Mouse (Mus musculus): Measurements from ENCODE around the gene 9930111J21Rik2. TPM values are rescaled to one million over a fixed set of nuclear protein-coding genes. Genes with fewer than 3 reads are reported as not detected.
"Not testable (repeated sequence)": the region's sequence is repeated elsewhere in the genome, so short reads cannot be mapped to it uniquely, and the experiment has no call there.

The 9930111J21Rik2 gene
- total RNA-seq, 2 experiments from 2014 or later = 1.5 to 3.8 TPM

DNA sequence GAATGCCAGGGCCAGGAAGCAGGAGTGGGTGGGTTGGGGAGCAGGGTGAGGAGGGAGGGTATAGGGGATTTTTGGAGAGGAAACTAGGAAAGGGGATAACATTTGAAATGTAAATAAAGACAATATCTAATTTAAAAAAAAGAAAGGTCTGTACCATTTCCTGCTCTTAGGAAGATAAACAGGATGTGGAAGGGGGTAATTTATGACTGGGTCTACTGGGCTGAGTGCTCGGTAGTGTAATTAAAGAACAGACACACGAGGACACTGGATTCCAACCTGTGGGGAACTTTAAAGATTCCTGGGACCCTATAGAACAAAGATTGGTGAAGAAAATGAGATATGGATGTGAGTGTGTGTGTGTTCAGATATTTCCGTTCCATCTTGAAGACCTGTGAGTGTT, 68.2 kb downstream of the 9930111J21Rik2 start:
- not testable (repeated sequence) for ATAC-seq (replicated peaks; ENCODE audit: low FRiP score, low TSS enrichment, poor library complexity, severe bottlenecking)

- not testable (repeated sequence) for ATAC-seq (replicated peaks; ENCODE audit: low FRiP score, low TSS enrichment, poor library complexity, severe bottlenecking)
Observed at GRCm38 (mm10) chr11:48980052-48980451, 71.0 kb downstream of the 9930111J21Rik2 start.

- ATAC-seq (replicated peaks; ENCODE audit: low FRiP score, low TSS enrichment, poor library complexity, severe bottlenecking) = peak; percentile 70
Observed at GRCm38 (mm10) chr11:48979251-48979650, 71.8 kb downstream of the 9930111J21Rik2 start, which contains the start of gene 9930111J21Rik1. Gene 9930111J21Rik1 (minus strand): TSS chr11:48979398.

DNA sequence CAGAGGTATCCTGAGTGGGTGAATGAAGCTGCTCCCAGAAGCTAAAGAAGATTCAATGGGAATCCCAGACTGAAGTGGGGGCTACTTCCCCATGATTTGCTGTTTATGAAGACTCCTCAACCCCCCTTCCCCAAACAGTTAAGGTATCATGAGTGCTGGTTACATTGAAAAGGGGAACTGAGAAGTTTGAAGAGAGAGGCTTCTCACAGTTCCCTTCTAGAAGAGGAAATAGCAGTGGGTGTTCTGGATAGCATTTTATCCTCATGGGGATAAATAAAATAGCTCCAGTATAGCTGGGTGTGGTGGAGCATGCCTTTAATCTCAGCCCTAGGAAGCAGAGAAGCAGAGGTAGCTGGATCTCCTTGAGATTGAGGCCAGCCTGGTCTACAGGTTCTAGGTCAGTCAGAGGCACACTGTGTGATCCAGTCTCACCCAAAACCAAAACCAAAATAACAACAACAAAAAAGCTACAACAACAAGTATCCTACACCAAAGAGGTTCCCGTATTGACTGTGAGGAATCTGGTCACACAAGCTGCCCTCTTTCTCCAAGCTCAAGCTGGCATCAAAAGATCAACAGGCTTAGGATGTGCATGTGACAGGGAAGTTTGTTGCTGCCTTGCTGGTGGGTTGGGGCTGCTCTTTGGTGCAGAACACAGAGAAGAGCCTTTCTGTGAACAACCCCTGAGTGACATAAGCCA, 72.7 kb downstream of the 9930111J21Rik2 start, which contains the start of gene Olfr56:
TSS of gene Olfr56 (plus strand) at position 650 of the 700 bp plus-strand sequence.
- not testable (repeated sequence) for ATAC-seq (replicated peaks; ENCODE audit: low FRiP score, low TSS enrichment, poor library complexity, severe bottlenecking)

DNA sequence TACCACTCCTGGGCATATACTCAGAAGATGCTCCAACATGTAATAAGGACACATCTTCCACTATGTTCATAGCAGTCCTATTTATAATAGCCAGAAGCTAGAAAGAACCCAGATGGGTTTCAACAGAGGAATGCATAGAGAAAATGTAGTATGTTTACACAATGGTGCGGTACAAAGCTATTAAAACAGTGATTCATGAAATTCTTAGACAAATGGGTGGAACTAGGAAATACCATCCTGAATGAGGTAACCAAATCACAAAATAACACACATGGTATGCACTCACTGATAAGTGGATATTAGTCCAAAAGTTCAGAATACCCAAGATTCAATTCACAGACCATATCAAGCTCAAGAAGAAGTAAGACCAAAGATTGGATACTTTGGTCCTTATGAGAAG, 76.4 kb downstream of the 9930111J21Rik2 start:
- not testable (repeated sequence) for ATAC-seq (replicated peaks; ENCODE audit: low FRiP score, low TSS enrichment, poor library complexity, severe bottlenecking)

Other genes starting within 250 kb of the 9930111J21Rik2 start
- 16.0 and 19.8 TPM in 2 replicates for gene Trim41, start 233.9 kb downstream of the 9930111J21Rik2 start, total RNA-seq (2014; fragmentation: Nextera tagmentation)
- gene Trim41, start 233.9 kb downstream of the 9930111J21Rik2 start, total RNA-seq (2017) = 18.6 and 64.6 TPM in 2 replicates
- 0.84 TPM in 1 of 2 replicates, not detected in the other for gene Trim7, start 225.1 kb downstream of the 9930111J21Rik2 start, total RNA-seq (2014; fragmentation: Nextera tagmentation)
- gene Trim7, start 225.1 kb downstream of the 9930111J21Rik2 start, total RNA-seq (2017) = 0.75 and 0.80 TPM in 2 replicates
- gene Gm12184, start 224.6 kb downstream of the 9930111J21Rik2 start, total RNA-seq (2014; fragmentation: Nextera tagmentation) = 10.6 and 12.0 TPM in 2 replicates
- 6.7 and 9.1 TPM in 2 replicates for gene Gm12184, start 224.6 kb downstream of the 9930111J21Rik2 start, total RNA-seq (2017)
- 37.4 and 43.3 TPM in 2 replicates for gene Irgm1, start 179.6 kb downstream of the 9930111J21Rik2 start, total RNA-seq (2014; fragmentation: Nextera tagmentation)
- 53.9 and 61.5 TPM in 2 replicates for gene Irgm1, start 179.6 kb downstream of the 9930111J21Rik2 start, total RNA-seq (2017)
- gene Gm5431, start 149.0 kb downstream of the 9930111J21Rik2 start, total RNA-seq (2014; fragmentation: Nextera tagmentation) = not detected in 2 replicates
- not detected in 2 replicates for gene Gm5431, start 149.0 kb downstream of the 9930111J21Rik2 start, total RNA-seq (2017)
- gene Psme2b, start 105.1 kb downstream of the 9930111J21Rik2 start, total RNA-seq (2014; fragmentation: Nextera tagmentation) = 4.3 and 12.2 TPM in 2 replicates
- 23.3 and 33.0 TPM in 2 replicates for gene Psme2b, start 105.1 kb downstream of the 9930111J21Rik2 start, total RNA-seq (2017)
- gene Olfr56, start 72.4 kb downstream of the 9930111J21Rik2 start, total RNA-seq (2014; fragmentation: Nextera tagmentation) = 0.25 and 0.70 TPM in 2 replicates
- gene Olfr56, start 72.4 kb downstream of the 9930111J21Rik2 start, total RNA-seq (2017) = 0.38 and 2.4 TPM in 2 replicates
- gene 9930111J21Rik1, start 71.8 kb downstream of the 9930111J21Rik2 start, total RNA-seq (2014; fragmentation: Nextera tagmentation) = 0.33 and 1.4 TPM in 2 replicates
- 1.7 TPM in 1 of 2 replicates, not detected in the other for gene 9930111J21Rik1, start 71.8 kb downstream of the 9930111J21Rik2 start, total RNA-seq (2017)
- gene Gm12185, start 59.0 kb downstream of the 9930111J21Rik2 start, total RNA-seq (2014; fragmentation: Nextera tagmentation) = 0.04 TPM in 1 of 2 replicates, not detected in the other
- 26.5 and 30.5 TPM in 2 replicates for gene Gm12185, start 59.0 kb downstream of the 9930111J21Rik2 start, total RNA-seq (2017)
- 0.17 and 0.81 TPM in 2 replicates for gene Tgtp1, start 57.1 kb downstream of the 9930111J21Rik2 start, total RNA-seq (2014; fragmentation: Nextera tagmentation)
- gene Tgtp1, start 57.1 kb downstream of the 9930111J21Rik2 start, total RNA-seq (2017) = 5.9 and 15.5 TPM in 2 replicates
- 29.8 and 46.3 TPM in 2 replicates for gene Tgtp2, start 13.0 kb upstream of the 9930111J21Rik2 start, total RNA-seq (2014; fragmentation: Nextera tagmentation)
- gene Tgtp2, start 13.0 kb upstream of the 9930111J21Rik2 start, total RNA-seq (2017) = 234 and 352 TPM in 2 replicates
- 28.1 and 33.1 TPM in 2 replicates for gene Ifi47, start 25.3 kb upstream of the 9930111J21Rik2 start, total RNA-seq (2014; fragmentation: Nextera tagmentation)
- gene Ifi47, start 25.3 kb upstream of the 9930111J21Rik2 start, total RNA-seq (2017) = 31.3 and 32.6 TPM in 2 replicates
- not detected in 2 replicates for gene Olfr1396, start 63.6 kb upstream of the 9930111J21Rik2 start, total RNA-seq (2014; fragmentation: Nextera tagmentation)
- not detected in 2 replicates for gene Olfr1396, start 63.6 kb upstream of the 9930111J21Rik2 start, total RNA-seq (2017)
- gene Olfr1395, start 91.0 kb upstream of the 9930111J21Rik2 start, total RNA-seq (2014; fragmentation: Nextera tagmentation) = not detected in 2 replicates
- not detected in 2 replicates for gene Olfr1395, start 91.0 kb upstream of the 9930111J21Rik2 start, total RNA-seq (2017)
- gene Olfr1394, start 103.1 kb upstream of the 9930111J21Rik2 start, total RNA-seq (2014; fragmentation: Nextera tagmentation) = not detected in 2 replicates
- not detected in 2 replicates for gene Olfr1394, start 103.1 kb upstream of the 9930111J21Rik2 start, total RNA-seq (2017)
- gene Btnl9, start 135.9 kb upstream of the 9930111J21Rik2 start, total RNA-seq (2014; fragmentation: Nextera tagmentation) = 0.72 and 2.4 TPM in 2 replicates
- gene Btnl9, start 135.9 kb upstream of the 9930111J21Rik2 start, total RNA-seq (2017) = 1.8 and 5.6 TPM in 2 replicates
- gene Zfp62, start 152.1 kb upstream of the 9930111J21Rik2 start, total RNA-seq (2014; fragmentation: Nextera tagmentation) = 56.5 and 67.6 TPM in 2 replicates
- gene Zfp62, start 152.1 kb upstream of the 9930111J21Rik2 start, total RNA-seq (2017) = 102 and 160 TPM in 2 replicates
- 47.4 and 53.5 TPM in 2 replicates for gene Mgat1, start 192.9 kb upstream of the 9930111J21Rik2 start, total RNA-seq (2014; fragmentation: Nextera tagmentation)
- gene Mgat1, start 192.9 kb upstream of the 9930111J21Rik2 start, total RNA-seq (2017) = 28.1 and 34.2 TPM in 2 replicates
- gene Olfr1393, start 227.1 kb upstream of the 9930111J21Rik2 start, total RNA-seq (2014; fragmentation: Nextera tagmentation) = not detected in 2 replicates
- gene Olfr1393, start 227.1 kb upstream of the 9930111J21Rik2 start, total RNA-seq (2017) = not detected in 2 replicates
- gene Olfr1392, start 234.0 kb upstream of the 9930111J21Rik2 start, total RNA-seq (2014; fragmentation: Nextera tagmentation) = not detected in 2 replicates
- gene Olfr1392, start 234.0 kb upstream of the 9930111J21Rik2 start, total RNA-seq (2017) = not detected in 2 replicates

Measured in megakaryocyte-erythroid progenitor cell, adult 5-6 weeks (primary cell).